Mouse (Mus musculus) layer of hippocampus, adult 8-10 months (tissue): ENCODE measurements around the gene Dalrd3. TPM values are rescaled to one million over a fixed set of nuclear protein-coding genes. Genes with fewer than 3 reads are reported as not detected.

Experiments used
- DNase-seq, 2 experiments: peaks; one replicate each; pipeline ENCODE4 v3.0.0; 2022; ENCODE audit warnings: low spot score in 2 of 2
- total RNA-seq, 4 experiments: library from RNA; stranded (reverse); gene quantifications; 2 replicates each; pipeline ENCODE4 v1.2.4; 2022

The Dalrd3 gene
- 100 to 1,000 TPM in 1 of 4 experiments, 10 to 100 TPM in 3; 89.4 to 104 (median 95.7) TPM for total RNA-seq

DNA sequence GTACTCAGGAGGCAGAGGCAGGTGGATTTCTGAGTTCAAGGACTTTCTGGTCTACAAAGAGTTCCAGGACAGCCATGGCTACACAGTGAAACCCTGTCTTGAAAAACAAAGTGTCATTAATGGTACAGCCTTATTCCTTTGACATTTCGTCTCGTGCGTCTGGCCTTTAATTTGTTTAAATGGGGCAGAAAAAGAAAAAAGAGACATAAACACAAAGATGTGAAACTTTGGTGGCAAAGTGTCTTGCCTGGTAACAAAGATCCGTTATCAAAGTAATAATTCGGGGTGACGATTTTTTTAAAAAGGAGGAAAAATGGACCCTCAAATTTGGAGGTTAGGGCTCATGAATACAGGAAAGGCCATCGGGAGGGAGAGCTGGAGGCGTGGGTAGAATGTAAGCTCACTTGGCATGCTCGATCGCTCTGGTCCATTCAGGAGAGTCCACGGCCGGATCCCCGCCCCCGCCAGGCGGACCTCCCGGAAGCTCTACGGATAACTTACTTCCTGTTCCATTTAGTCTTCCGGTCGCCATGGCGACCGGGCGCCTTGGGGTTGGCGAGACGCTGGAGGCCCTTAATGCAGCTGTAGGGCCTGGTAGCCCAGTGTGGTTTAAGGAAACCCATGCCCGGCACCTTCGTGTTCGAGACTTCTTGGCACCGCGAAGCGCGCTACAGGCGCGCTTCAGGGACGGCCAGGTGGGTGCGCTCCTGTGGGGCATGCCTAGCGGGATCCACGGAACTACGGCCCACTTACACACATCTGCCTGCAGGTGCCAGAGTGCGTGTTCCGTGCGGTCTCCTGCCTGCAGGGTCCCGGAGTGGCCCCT is at the start of gene Dalrd3:
Gene Dalrd3, plus strand, starts transcription at position 506 of the 826 bp plus-strand sequence.
- DNase-seq, result peak; percentile 90 to 92

DNA sequence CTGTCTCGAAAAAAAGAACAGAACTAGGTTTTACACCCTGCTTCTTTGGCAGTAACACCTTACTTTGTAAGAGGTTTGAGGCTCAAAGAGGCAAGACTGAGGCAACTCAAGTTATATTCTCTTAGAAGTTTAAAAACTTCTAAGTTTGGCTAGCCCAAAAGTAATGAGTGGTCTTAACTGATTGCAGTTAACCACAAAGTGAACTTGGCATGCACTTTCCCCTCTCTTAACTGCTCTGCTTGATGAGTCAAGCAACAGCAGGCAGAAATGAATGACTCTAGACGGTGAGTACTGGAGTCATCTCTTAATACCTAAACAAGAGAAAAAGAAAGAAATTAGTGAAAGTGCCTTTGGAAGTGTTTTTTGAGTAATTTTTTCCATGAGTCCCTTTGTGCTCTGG is 48.1 kb upstream of the Dalrd3 start:
- DNase-seq, result no peak

DNA sequence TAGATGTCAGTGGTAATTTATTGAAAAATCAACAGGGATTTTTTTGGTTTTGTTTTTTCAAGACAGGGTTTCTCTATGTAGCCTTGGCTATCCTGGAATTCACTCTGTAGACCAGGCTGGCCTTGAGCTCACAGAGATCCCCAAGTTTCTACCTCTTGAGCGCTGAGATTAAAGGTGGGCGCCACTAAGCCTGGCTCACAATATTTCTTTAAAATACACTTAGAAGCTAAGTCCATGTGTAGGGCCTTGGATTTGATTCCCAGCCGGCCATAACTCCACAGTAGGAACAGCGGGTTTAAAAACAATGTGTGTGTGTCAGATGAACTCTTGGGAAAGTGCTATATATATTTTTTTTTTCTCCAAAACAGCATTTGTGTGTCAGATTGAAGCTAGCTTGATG is 46.3 kb upstream of the Dalrd3 start:
- no peak for DNase-seq

GRCm38 (mm10) chr9:108525400-108525799 is 44.3 kb upstream of the Dalrd3 start:
- DNase-seq, result no peak

DNA sequence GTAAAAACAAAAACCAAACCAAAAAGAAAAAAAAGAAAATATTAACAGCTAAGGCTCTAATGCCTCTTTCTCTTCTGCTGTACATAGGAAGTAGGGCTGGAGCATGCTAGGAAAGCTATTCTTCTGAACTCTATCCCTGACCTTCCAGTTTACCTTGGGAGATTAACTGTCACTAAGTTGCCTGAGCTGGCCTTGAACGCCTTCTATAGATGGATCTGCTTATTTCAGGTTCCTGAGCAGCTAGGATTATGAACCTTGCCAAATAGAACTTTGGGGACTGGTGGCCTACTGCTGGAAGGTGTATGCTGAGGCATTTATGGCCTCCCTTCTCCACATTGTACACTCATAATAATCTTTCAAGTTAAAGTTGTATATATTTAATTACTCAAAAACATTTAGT is 38.7 kb upstream of the Dalrd3 start:
- DNase-seq, result no peak

GRCm38 (mm10) chr9:108531496-108531895 is 38.2 kb upstream of the Dalrd3 start:
- no peak for DNase-seq

DNA sequence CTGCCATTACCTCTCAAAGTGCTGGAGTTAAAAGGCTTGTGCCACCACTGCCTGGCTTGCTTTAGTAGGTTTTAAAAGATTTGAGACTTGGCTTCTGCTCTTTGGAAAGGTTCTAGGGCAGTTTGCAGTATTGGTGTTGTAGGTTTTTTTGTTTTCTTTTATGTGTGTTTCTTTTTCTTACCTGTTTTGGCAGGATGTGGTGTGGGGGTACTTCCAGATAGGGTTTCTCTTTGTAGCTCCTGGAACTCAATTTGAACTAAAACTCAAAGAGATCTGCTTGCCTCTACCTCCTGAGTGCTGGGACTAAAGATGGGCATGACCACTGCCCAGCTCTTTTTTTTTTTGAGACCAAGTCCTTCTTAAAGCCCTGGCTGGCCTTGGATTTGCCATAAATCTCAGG is 28.8 kb upstream of the Dalrd3 start:
- DNase-seq, result no peak

GRCm38 (mm10) chr9:108545986-108546385 is 23.7 kb upstream of the Dalrd3 start:
- DNase-seq, result no peak

DNA sequence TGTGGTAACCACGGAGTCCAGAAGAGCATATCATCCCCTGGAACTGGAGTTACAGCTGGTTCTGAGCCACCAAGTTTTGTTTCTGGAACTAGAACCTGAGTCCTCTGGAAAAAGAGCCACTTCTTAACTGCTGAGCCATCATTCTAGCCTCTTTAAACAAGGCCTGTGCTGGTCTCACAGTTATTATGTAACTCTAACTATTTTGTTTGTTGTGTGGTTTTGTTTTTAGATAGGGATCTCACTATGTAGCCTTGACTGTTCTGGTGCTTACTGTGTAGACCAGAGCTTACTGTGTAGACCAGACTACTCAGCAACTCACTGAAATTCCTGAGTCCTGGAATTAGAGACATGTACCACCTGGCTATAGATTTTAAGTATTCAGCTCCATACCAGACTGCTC is 22.8 kb upstream of the Dalrd3 start:
- DNase-seq, result no peak

DNA sequence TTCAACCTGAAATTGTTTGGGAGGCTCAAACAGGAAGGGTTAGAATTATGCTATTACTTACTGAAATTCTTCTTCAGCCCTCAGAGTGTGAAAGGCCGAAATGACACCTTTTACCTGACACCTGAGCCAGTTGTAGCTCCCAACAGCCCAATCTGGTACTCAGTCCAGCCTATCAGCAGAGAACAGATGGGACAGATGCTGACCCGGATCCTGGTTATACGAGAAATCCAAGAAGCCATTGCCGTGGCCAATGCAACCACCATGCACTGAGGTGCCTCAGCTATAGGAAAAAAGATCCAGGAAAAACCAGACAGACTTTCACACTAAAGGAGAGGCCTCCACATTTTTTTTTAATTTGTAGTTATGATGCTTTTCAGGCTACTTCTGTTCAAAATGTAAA is 10.5 kb upstream of the Dalrd3 start:
- no peak for DNase-seq

GRCm38 (mm10) chr9:108560227-108560841 is 9.4 kb upstream of the Dalrd3 start, which contains the start of gene Impdh2:
Gene Impdh2, plus strand, starts transcription at chr9:108560286.
- peak; percentile 93 to 95 for DNase-seq

DNA sequence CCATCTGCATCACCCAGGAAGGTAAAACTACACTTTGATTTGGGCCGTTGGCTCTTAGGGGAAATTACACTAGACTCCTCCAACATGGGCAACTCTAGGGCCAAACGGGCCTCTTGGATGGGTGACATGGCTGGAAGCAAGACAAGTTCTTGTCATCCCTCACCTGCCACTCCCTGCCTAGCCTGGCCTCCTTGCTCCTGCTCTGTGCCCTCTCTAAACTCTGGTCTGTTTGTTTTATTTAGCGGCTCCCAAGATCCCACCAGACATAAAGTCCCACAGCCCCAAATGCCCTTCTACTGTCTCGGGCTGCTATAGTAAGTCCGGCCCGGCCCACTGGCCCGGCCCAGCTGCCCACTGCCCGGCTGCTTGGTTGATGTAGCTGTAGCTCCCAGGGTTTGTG is 6.0 kb upstream of the Dalrd3 start:
- DNase-seq, result no peak

DNA sequence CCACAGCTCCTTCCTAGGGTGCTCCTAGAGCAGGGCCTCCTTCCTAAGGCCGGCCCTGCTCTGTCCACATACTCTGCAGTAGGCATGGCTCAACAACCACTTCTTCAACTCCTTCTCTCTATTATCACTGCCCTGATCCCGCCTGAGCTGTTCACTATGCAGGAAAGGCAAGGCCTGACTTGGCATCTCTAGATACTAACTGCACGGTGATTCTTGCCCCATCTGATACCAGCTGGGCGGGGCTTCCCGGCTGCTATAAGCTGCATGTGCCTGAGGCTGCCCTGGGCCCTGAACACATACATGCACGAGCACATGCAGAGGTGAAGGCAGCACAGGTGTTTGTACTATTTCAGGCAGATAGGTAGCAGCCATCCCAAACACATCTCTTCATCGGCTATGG is 5.6 kb upstream of the Dalrd3 start:
- peak in 1 of 2 experiments; percentile 9 for DNase-seq

DNA sequence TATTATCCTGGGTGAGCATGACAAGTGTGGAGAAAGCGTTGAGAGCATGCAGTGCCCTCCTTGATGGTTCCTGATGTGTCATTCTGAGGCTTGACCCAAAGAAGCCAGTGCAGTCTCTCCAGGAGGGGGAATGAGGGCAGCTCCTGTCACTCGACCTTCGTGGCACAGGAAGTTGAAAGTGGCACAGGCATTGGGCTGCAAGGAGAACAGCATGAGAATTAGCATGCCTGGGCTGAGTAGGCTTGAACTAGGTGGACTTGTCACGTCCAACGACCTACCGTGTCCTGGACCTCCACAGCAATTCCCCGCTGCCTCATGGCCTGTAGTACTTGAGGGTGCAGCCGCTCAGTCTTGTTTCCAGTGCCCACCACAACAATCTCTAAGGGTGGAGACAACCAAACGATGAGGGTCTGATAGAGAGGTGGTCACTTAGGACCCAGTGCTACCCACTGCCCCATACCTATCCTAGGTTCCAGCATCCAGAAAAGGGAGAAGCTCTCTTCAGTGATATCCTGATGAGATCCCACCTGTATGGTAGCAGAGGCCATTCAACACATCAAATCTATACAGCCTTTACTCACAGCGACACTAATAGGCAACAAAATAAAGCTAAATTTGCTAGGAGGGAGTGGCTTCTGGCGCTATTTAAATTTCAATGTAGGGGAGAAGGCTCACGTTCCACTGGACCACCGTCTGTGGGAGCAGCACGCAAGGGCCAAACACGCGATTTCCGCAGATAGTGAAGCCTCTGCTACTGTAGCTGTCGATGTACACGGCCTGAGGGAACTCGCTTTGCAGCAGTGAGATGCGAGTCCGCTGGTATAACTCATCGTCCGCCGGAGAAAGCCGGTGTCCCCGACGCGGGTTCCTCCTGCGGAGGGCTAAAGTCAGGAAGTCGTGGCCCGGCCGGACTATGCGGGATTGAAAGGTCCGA is 3.5 kb upstream of the Dalrd3 start:
- peak in 1 of 2 experiments; percentile 13 for DNase-seq

DNA sequence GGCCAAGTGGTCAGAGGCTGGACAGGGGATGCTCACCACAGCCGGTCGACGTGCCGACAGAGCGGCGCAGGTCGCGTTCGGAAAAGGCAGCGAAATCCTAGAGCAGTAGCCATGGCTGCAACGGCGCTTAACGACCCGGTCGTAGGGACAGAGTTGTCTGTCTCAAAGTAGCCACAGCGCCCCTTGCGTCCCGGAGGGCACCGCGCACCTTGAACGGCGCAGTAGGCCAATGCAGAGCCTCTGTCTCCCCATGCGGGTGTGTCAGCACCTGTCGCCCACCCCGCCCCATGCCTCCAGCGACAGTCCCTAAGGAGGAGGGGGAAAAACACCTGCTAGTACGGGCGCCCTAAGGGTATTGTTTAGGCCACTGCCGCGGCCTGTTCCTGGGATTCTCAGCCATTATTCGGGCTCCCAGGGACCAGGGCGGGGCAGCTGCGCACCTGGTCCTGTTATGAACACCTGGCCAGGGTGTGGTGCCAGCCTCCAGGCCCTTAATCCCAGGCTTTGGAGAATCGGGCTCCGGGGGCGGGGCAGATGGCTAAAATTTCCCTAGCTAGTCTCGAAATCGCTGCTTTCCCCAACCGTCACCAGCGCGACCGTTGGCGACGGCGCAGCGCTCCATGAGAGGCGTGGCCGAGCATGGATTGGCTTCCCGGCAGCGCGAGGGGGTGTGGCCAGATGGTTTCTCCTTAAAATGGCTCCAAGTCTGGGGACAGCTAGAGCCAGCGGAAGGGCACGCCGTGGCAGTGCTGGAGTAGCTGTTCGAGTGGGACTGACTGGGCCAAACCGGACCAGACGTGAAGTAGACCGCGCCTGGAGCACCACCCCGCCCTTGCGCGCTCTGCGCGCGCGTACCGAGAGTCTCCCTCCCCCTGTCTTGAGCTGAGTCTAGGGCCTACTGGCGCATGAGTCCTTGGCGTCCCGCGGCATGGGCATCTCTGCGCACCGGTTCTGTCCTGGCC is 2.6 kb upstream of the Dalrd3 start, which contains the start of gene Ndufaf3:
Gene Ndufaf3, minus strand, starts transcription at position 620 of the 962 bp plus-strand sequence.
- DNase-seq, result peak; percentile 93 to 96

DNA sequence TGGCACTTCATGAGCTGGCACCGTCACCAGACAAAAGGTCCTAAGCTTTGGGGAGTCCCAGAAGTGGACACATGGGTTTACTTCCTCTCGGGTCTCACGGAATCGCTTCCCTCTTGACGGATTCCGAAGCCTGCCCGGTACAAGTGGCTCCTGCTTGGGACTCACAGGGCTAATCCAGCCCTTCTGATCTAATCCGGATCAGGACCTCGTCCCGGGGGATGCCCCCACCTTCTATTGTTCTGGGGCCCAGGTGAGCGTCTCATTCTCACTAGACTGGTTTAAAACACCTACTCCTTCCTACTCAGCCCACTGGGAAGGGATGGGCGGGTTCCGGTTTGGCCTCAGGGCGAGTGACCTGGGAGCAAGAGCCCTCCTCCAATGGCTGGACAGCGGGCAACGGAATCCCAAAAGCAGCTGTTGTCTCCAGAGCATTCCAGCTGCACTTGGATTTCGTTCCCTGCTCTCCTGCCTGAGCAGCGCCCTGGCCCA is 1.7 kb upstream of the Dalrd3 start:
- DNase-seq, result no peak

GRCm38 (mm10) chr9:108568511-108568921 is 1.2 kb upstream of the Dalrd3 start:
- no peak for DNase-seq

DNA sequence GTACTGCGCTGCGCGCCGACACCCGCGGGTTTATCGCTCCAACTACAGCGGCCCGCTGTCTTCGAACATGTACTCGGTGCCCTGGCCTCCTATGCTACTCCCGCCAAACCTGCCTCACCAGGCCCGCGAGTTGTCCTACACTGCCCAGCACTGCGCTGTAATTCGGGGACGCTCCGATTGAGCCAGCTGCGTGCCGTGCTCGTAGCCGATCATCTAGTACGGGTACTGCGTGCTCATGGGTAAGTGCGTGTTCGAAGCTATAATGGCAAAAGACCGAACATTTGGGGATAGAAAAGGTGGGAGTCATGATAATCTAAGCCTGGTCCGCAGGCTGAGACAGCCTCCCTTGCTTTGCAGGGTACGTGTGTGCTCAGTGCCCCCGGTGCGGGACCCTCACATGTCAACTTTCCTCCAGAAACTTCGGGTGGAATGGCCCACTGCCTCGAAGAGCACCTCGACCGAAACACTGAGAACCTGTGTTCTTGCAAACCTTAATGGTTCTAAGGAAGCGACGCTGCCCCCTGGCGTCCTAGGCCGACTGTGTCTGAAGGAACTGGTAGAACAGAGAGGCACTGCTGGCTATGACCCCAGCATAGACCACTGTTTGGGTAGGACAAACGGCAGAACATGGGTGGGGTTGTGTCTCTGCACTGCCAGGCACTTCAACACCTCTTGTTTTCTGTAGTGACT is 666 bp downstream of the Dalrd3 start:
- DNase-seq, result peak in 1 of 2 experiments; percentile 56

DNA sequence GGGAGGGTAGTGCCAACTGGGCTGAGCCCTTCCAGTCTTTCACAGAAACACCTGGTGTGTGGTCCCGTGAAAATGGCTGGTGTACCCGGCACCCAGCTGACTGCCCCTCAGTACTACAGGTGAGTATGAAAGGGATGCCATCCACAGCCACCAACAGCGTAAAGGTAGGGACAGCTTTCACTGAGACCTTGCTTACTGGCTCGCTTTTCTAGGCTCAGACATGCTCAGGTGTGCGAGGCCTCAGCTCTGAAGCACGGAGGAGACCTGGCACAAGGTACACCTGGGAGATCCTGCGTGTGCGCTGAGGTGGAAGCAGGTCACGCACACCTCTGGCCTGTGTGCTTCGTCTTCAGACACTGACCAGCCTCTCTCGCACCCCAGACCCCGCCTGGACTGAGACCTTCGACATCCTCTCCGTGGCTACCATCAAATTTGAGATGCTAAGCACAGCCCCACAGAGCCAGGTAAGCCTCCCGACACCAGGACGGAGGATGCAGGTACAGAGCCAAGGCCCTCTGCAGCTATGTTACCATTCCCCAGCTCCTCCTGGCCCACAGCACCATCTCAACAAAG is 1.8 kb downstream of the Dalrd3 start:
- no peak for DNase-seq
